Mouse (Mus musculus) hindbrain, embryonic 14.5 days (tissue): ENCODE results near the gene Myl12a. TPM values are rescaled to one million over a fixed set of nuclear protein-coding genes. Genes with fewer than 3 reads are reported as not detected.

Source experiments
- ATAC-seq: fragments of 200-750 bp; cut with Nextera tagmentation; 2 replicates; pipeline ENCODE4 v1.8.0; 2017; ENCODE audit warnings: moderate number of reproducible peaks, mild to moderate bottlenecking, moderate TSS enrichment, moderate library complexity; ENCODE audit not compliant: low FRiP score
- DNase-seq: peaks from one replicate; pipeline ENCODE4 v3.0.0-alpha.2; 2015; ENCODE audit warnings: low spot score
- H3K27ac ChIP-seq: fragments of 300-500 bp; sonication (generic); 2 replicates; pipeline ENCODE4 v1.5.1; 2014; ENCODE audit warnings: mild to moderate bottlenecking, moderate library complexity
- H3K27me3 ChIP-seq: fragments of 300-500 bp; sonication (generic); 2 replicates; pipeline ENCODE4 v1.6.1; 2014; ENCODE audit warnings: mild to moderate bottlenecking, low read length, mixed read lengths; ENCODE audit not compliant: control insufficient read depth, insufficient read depth
- H3K36me3 ChIP-seq: fragments of 300-500 bp; sonication (generic); replicated peaks from 2 replicates; pipeline ENCODE4 v1.6.1; 2014; ENCODE audit not compliant: control insufficient read depth, insufficient read depth
- H3K4me1 ChIP-seq: fragments of 300-500 bp; sonication (generic); replicated peaks from 2 replicates; pipeline ENCODE4 v1.6.1; 2014; ENCODE audit warnings: antibody characterized with exemption, low read length, mixed read lengths; ENCODE audit not compliant: control insufficient read depth, insufficient read depth
- H3K4me2 ChIP-seq: fragments of 300-500 bp; sonication (generic); replicated peaks from 2 replicates; pipeline ENCODE4 v1.6.1; 2014; ENCODE audit warnings: mild to moderate bottlenecking, moderate library complexity
- H3K4me3 ChIP-seq: fragments of 300-500 bp; sonication (generic); replicated peaks from 2 replicates; pipeline ENCODE4 v1.5.1; 2014; ENCODE audit warnings: mild to moderate bottlenecking, low read length
- H3K9ac ChIP-seq: fragments of 300-500 bp; sonication (generic); 2 replicates; pipeline ENCODE4 v1.6.1; 2014
- H3K9me3 ChIP-seq: fragments of 300-500 bp; sonication (generic); 2 replicates; pipeline ENCODE4 v1.6.1; 2016; ENCODE audit warnings: low read length; ENCODE audit not compliant: control insufficient read depth
- WGBS: fragments of 180-500 bp; shearing (Covaris S2); extraction: QIAGEN DNeasy Blood & Tissue Kit; methylation state at CpG from one replicate; pipeline ENCODE4 v1.1.7; 2014; 5-methylcytosine and 5-hydroxymethylcytosine counted together
- polyA plus RNA-seq: library from polyadenylated mRNA; unstranded; fragments of >200 nt; fragmentation: Nextera tagmentation; extraction: Ambion mirVana; gene quantifications from 2 replicates; pipeline ENCODE4 v1.2.1, GENCODE M21; 2014

Gene Myl12a
- polyA plus RNA-seq = 106 and 119 TPM in 2 replicates

DNA sequence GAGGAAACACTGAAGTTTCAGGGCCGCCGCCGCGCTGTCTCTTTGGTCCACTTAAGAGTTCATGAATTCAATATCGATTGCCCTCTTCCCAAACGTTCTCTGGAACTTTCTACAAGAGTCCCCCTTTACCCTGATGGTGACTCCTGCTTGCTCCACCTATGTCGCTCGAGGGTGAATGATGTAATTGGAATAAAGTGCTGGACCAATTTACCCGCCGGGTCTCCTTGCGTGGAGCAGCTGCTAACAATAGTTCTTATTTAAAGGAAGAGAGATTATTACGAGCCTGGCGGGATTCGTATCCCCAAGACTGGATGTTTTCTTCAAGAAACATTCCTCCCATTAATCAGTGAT, at the start of gene Myl12a:
Gene Myl12a (minus strand): TSS at position 135 of the 351 bp plus-strand sequence.
- H3K9ac ChIP-seq = peak within 1 kb of the TSS; percentile 69
- 13% methylated on average over 14 of the region's 14 CpGs for WGBS
- DNase-seq (no peak), ATAC-seq (peak; percentile 32)
- H3K4me1 ChIP-seq = peaks cover 15% of the 10 kb centered on the region; the same call in 1 of the 2 replicates
- H3K27ac ChIP-seq = peak within 1 kb of the TSS; percentile 95
- H3K36me3 ChIP-seq = no peaks in the 10 kb centered on the region
- no peaks in the 10 kb centered on the region for H3K9me3 ChIP-seq
- no peaks in the 10 kb centered on the region for H3K27me3 ChIP-seq
- H3K4me2 ChIP-seq = peak within 1 kb of the TSS; percentile 82
- peak within 1 kb of the TSS; percentile 97 for H3K4me3 ChIP-seq

DNA sequence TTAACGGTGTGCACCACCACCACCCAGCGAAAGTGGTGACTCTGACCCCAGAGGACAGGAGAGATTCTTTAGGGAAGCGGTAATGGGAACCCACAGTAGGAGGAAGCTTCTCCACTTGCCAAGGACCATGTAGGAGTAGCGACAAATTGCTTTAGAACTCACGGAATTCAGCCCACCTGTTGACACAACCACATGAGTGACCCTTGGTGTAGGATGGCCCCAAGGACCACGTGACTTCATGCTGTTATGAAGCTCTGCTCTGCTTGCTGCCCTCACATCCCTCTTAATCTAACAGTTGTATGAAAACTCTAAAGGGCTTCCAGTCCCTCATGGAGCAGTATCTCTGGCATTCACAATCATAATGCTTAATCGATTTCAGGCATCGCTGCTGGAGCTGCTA, 46.6 kb upstream of the Myl12a start:
- DNase-seq (no peak), ATAC-seq (no peak)
- Histone ChIP-seq H3K4me1 (no peaks in the 10 kb centered on the region), H3K9me3 (no peaks in the 10 kb centered on the region), H3K27ac (no peak overlapping the region), H3K9ac (no peak overlapping the region), H3K4me2 (no peak overlapping the region), H3K27me3 (no peaks in the 10 kb centered on the region), H3K4me3 (no peak overlapping the region), H3K36me3 (no peaks in the 10 kb centered on the region)
- WGBS = 94% methylated on average over 8 of the region's 8 CpGs

DNA sequence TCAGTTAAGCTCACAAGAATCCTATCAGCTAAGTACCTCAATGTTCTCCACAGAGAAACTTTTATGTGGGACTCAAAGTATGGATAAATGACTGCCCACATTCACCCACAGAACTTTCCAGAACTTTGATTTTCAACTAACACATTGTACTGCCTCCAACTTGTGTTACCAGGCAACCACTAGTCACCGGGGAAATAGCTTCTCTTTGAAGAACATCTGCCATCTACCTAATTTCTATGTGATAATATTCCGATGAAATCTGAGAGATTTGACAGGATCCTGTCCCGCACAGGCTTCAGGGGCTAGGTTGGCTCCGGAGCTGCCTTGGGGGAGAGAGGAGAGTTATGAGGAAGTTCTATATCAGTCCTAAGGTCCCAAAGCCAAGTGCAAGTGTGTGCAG, 44.2 kb upstream of the Myl12a start:
- Histone ChIP-seq H3K4me2 (no peak overlapping the region), H3K9me3 (no peaks in the 10 kb centered on the region), H3K36me3 (no peaks in the 10 kb centered on the region), H3K27me3 (no peaks in the 10 kb centered on the region), H3K9ac (no peak overlapping the region), H3K4me3 (no peak overlapping the region), H3K4me1 (no peaks in the 10 kb centered on the region), H3K27ac (no peak overlapping the region)
- WGBS = 82% methylated on average over 4 of the region's 4 CpGs
- ATAC-seq = no peak
- no peak for DNase-seq

DNA sequence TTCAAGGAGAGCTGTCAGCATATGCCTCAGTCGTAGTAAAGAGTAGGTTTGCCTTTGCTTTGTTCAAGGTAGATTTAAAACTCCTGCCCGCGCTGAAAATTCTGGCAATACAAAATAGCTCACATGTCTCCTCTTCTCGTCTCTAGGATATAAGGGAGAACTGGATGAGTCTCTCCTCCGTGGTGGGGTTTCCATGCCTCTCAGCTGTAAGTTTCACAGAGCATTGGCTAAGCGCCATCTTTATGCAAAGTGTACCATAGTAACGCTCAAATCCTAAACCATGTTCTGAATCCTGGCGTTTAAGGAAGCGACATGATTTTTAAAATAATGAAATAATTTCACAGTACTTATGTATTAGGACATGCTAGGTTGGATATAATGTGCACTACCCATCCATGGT, 42.9 kb upstream of the Myl12a start:
- no peak overlapping the region for H3K4me3 ChIP-seq
- H3K4me2 ChIP-seq = no peak overlapping the region
- no peak for DNase-seq
- no peak overlapping the region for H3K27ac ChIP-seq
- H3K4me1 ChIP-seq = no peaks in the 10 kb centered on the region
- no peak for ATAC-seq
- WGBS = 81% methylated on average over 9 of the region's 9 CpGs
- H3K36me3 ChIP-seq = no peaks in the 10 kb centered on the region
- H3K9ac ChIP-seq = no peak overlapping the region
- H3K9me3 ChIP-seq = no peaks in the 10 kb centered on the region
- H3K27me3 ChIP-seq = no peaks in the 10 kb centered on the region

DNA sequence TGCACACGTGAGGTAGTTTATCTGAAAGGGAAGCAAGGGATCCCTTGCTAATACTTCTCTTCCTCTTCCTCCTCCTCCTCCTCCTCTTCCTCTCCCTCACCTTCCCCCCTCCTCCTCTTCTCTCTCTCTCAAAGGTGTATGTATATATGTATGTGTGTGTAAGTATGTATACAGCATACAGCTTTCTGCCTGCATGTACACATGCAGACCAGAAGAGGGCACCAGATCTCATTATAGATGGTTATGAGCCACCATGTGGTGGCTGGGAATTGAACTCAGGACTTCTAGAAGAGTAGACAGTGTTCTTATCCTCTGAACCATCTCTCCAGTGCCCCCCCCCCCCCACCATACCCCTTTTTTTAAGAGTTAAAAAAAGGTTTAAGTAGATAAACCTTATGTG, 40.0 kb upstream of the Myl12a start:
- Histone ChIP-seq H3K27ac (no peak overlapping the region), H3K4me1 (peaks cover 8% of the 10 kb centered on the region; the same call in 1 of the 2 replicates), H3K4me3 (no peak overlapping the region), H3K4me2 (no peak overlapping the region), H3K9ac (no peak overlapping the region), H3K9me3 (no peaks in the 10 kb centered on the region), H3K27me3 (no peaks in the 10 kb centered on the region), H3K36me3 (no peaks in the 10 kb centered on the region)
- ATAC-seq (no peak), DNase-seq (no peak)
- WGBS = 100% methylated on average over 1 of the region's 1 CpGs

DNA sequence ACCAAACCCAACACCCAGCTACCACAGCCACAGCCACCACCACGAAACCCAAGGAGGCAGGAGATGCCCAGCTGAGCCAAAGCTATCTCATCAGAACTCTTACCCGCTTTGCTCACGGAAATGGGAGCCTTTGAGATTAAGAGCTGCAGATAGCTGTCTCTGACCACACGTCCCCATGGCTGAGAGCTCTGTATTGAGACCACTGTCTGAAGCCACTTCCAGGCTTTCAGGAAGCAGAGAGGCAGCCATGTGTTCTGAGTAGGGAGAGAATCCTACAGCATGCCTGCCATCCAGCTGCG, 37.9 kb upstream of the Myl12a start:
- H3K9me3 ChIP-seq = no peaks in the 10 kb centered on the region
- no peaks in the 10 kb centered on the region for H3K36me3 ChIP-seq
- no peak overlapping the region for H3K4me2 ChIP-seq
- no peak overlapping the region for H3K4me3 ChIP-seq
- no peaks in the 10 kb centered on the region for H3K27me3 ChIP-seq
- H3K9ac ChIP-seq = no peak overlapping the region
- H3K27ac ChIP-seq = no peak overlapping the region
- DNase-seq = no peak
- no peak for ATAC-seq
- H3K4me1 ChIP-seq = peaks cover 8% of the 10 kb centered on the region; the same call in 1 of the 2 replicates
- WGBS = 81% methylated on average over 5 of the region's 5 CpGs

DNA sequence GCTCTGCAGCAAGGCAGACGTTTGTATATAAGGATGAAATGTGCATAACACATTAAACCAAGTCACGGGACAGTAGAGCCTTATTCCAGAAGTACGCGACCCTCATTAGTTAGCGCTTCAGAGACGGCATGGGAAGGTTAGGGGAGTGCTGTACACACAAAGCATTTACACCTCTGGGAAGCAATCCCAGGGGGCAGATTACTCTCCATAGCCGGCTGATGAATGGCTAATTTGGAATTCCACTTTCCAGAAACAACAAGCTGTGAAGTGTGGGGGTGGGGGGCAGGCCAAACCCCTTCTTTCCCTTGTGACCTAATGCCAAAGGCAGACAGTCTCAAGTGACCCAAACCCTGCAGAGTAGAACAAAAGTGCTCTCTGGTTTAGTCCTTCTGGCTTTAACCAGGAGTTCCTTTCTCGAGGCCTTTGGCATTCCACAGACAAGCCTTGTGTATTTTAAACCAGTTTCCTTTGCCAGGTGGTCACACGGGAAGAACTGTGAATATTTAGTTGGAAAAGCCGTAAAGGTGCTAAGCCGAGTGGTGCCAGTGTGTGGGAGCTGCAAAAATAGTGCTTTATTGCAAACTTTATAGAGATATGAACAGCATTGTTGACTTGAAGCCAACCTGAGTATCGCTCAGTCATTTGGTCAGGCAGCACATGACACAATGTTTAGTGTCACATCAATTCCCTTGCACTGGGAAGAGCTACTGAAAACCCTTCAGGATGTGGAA, 37.3 kb upstream of the Myl12a start:
- Histone ChIP-seq H3K36me3 (no peaks in the 10 kb centered on the region), H3K4me3 (no peak overlapping the region), H3K4me1 (peaks cover 8% of the 10 kb centered on the region; the same call in 1 of the 2 replicates), H3K27ac (no peak overlapping the region), H3K9me3 (no peaks in the 10 kb centered on the region), H3K9ac (no peak overlapping the region), H3K4me2 (no peak overlapping the region), H3K27me3 (no peaks in the 10 kb centered on the region)
- WGBS = 24% methylated on average over 12 of the region's 12 CpGs
- DNase-seq (peak; percentile 33), ATAC-seq (no peak; the same call in 1 of the 2 replicates)

DNA sequence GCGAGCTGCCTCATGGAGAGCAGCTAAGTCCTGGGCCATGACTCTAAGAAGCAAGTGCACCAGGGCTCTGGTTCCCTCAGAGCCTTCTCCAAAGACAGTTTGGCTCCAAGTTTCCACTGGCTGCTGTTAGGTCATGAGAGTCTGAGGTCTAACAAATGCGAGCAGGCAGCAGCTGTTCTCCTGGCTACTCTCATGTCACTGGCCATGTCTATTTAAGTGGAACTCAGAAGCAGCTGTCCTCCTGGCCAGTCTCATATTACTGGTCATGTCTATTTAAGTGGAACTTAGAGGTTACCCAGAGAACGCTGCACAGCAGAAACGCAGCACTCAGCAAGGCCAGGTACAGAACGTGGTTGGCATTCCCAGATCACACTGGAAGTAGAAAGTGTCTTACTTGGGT, 36.1 kb upstream of the Myl12a start:
- no peak overlapping the region for H3K4me3 ChIP-seq
- no peak overlapping the region for H3K9ac ChIP-seq
- no peaks in the 10 kb centered on the region for H3K9me3 ChIP-seq
- H3K27ac ChIP-seq = no peak overlapping the region
- DNase-seq (no peak), ATAC-seq (no peak)
- no peak overlapping the region for H3K4me2 ChIP-seq
- 83% methylated on average over 5 of the region's 5 CpGs for WGBS
- no peaks in the 10 kb centered on the region for H3K36me3 ChIP-seq
- H3K4me1 ChIP-seq = peaks cover 8% of the 10 kb centered on the region; the same call in 1 of the 2 replicates
- no peaks in the 10 kb centered on the region for H3K27me3 ChIP-seq

DNA sequence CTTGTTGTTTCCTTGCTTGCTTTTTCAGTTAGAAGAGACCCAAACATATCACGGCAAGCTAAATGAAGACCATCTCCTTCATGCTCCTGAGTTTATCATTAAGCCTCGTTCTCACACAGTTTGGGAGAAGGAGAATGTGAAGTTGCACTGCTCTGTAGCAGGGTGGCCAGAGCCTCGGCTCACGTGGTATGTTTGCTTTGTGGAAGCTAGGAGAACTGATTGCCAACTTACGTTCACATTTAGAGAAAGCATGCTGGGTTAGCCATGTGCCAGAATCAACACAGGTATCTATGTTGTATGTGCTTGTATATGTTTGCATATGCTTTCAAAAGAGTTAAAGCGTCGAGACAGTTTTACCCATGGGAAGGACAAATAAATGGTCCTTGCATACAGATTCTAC, 34.5 kb upstream of the Myl12a start:
- Histone ChIP-seq H3K4me3 (no peak overlapping the region), H3K36me3 (no peaks in the 10 kb centered on the region), H3K4me2 (no peak overlapping the region), H3K4me1 (peaks cover 8% of the 10 kb centered on the region; the same call in 1 of the 2 replicates), H3K27me3 (no peaks in the 10 kb centered on the region), H3K27ac (no peak overlapping the region), H3K9ac (no peak overlapping the region), H3K9me3 (no peaks in the 10 kb centered on the region)
- DNase-seq (no peak), ATAC-seq (no peak)
- WGBS = 86% methylated on average over 7 of the region's 7 CpGs

DNA sequence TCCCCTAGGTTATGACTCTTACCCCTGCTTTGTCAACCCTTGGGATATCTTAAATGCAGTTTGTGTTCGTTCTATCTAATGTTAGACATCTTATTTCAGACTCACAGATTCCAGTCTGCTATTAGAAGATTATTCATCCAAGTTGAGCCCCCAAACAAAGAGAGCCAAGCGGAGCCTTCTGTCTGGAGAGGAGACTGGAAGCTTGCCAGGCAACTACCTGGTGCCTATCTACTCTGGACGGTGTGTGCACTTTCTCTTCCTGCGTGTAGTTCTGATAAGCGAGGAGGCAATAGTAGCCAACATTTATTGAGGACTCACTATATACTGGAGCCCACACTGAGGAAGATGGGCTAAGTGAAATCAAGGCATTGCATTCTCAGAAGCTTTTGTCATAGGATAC, 31.8 kb upstream of the Myl12a start:
- Histone ChIP-seq H3K27me3 (no peaks in the 10 kb centered on the region), H3K9me3 (no peaks in the 10 kb centered on the region), H3K4me1 (0 out of 2 replicates have a peak, but pooled peaks cover under 1% of the 10 kb centered on the region), H3K4me3 (no peak overlapping the region), H3K36me3 (no peaks in the 10 kb centered on the region), H3K9ac (no peak overlapping the region), H3K4me2 (no peak overlapping the region), H3K27ac (no peak overlapping the region)
- ATAC-seq (no peak), DNase-seq (no peak)
- 83% methylated on average over 5 of the region's 5 CpGs for WGBS
